16 mouse cellular contexts compared by ENCODE assay signal in the genomic region with DNA sequence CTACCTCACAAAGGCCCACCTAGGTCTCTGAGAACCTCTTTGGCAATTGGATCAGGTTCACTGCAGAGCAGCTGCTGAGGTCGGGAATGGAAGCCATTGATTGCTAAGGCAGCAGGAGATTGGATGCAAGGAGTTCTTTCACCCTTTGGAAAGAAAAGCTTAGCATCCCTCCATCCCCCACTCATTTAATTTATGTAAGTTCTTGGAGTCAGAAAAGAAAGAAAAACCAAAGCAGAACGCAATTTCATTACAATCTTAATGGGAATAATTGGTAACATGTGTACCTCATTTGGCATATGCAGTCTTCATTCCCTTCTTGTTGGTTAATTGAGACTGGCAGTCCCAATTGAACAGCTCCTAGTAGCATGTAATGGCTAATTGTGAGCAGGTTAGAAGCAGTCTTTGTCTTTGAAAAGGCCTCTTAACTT.
DNase-seq lines count a peak whose midpoint lies in the region; ATAC-seq and TF ChIP-seq lines count a peak whose summit lies in the region.
"Had no signal": no experiment of that assay in that cellular context is flagged by ENCODE, and none has a peak within 500 bp of the region (broad histone marks: within the 10 kb centered on the region; RNA-seq: fewer than 3 reads in every experiment).

No protein-coding gene starts in this region.

- DNase-seq in embryo, embryonic 10.5 days (ENCODE audit: low spot score) = peak; percentile 52
- DNase-seq in limb, embryonic 14.5 days (ENCODE audit: low spot score) = peak; percentile 48
- DNase-seq in spleen, postnatal 14 days (ENCODE audit: low spot score in 2 of 2) = no peak
- DNase-seq in layer of hippocampus, adult 8-10 months (ENCODE audit: low spot score in 2 of 2) = no peak
- DNase-seq: cerebellum, postnatal 10 days; gastrocnemius, postnatal 14 days; lung, adult 2 months; right cerebral cortex, adult 18-20 months had no signal

- no peak overlapping the region for H3K9ac ChIP-seq in embryonic facial prominence, embryonic 12.5 days
- no peak overlapping the region for H3K9ac ChIP-seq in forebrain, embryonic 15.5 days (replicated peaks)
- no peak overlapping the region for H3K9ac ChIP-seq in limb, embryonic 14.5 days (ENCODE audit: low read depth, low read length, severe bottlenecking)
- no peak overlapping the region for H3K9ac ChIP-seq in intestine, embryonic 15.5 days
- H3K9ac ChIP-seq: hindbrain, embryonic 12.5 days had no signal

- TF ChIP-seq POLR2A in limb, embryonic 14.5 days (IDR thresholded peaks at IDR 0.05; ENCODE audit: borderline replicate concordance, extremely low read depth, insufficient read depth, insufficient read length) = no peak

- H3K36me3 ChIP-seq in embryonic facial prominence, embryonic 12.5 days = no peaks in the 10 kb centered on the region
- no peaks in the 10 kb centered on the region for H3K36me3 ChIP-seq in forebrain, embryonic 15.5 days
- H3K36me3 ChIP-seq in limb, embryonic 14.5 days (ENCODE audit: control insufficient read depth, insufficient read depth, low read length) = no peaks in the 10 kb centered on the region
- H3K36me3 ChIP-seq in intestine, embryonic 15.5 days = no peaks in the 10 kb centered on the region
- H3K36me3 ChIP-seq: hindbrain, embryonic 12.5 days had no signal

- H3K27me3 ChIP-seq in embryonic facial prominence, embryonic 12.5 days = no peaks in the 10 kb centered on the region
- H3K27me3 ChIP-seq in forebrain, embryonic 15.5 days = peaks cover 5% of the 10 kb centered on the region; the same call in 1 of the 2 replicates
- H3K27me3 ChIP-seq in limb, embryonic 14.5 days (ENCODE audit: control insufficient read depth, insufficient read depth, low read length) = no peaks in the 10 kb centered on the region
- H3K27me3 ChIP-seq in intestine, embryonic 15.5 days (replicated peaks) = no peaks in the 10 kb centered on the region
- H3K27me3 ChIP-seq: hindbrain, embryonic 12.5 days had no signal

- no peak overlapping the region for H3K4me2 ChIP-seq in embryonic facial prominence, embryonic 12.5 days (replicated peaks)
- H3K4me2 ChIP-seq in forebrain, embryonic 15.5 days (replicated peaks) = no peak overlapping the region
- H3K4me2 ChIP-seq in limb, embryonic 14.5 days (replicated peaks; ENCODE audit: low read depth, low read length, severe bottlenecking) = no peak overlapping the region
- no peak overlapping the region for H3K4me2 ChIP-seq in intestine, embryonic 15.5 days (replicated peaks)
- H3K4me2 ChIP-seq: hindbrain, embryonic 12.5 days; midbrain, embryonic 11.5 days had no signal

- H3K4me1 ChIP-seq in embryonic facial prominence, embryonic 12.5 days = peaks cover 12% of the 10 kb centered on the region; the same call in 1 of the 2 replicates
- peaks cover 3% of the 10 kb centered on the region for H3K4me1 ChIP-seq in forebrain, embryonic 15.5 days
- peaks cover 4% of the 10 kb centered on the region for H3K4me1 ChIP-seq in limb, embryonic 14.5 days (ENCODE audit: control insufficient read depth, insufficient read depth, low read length)
- H3K4me1 ChIP-seq in intestine, embryonic 15.5 days (replicated peaks) = no peaks in the 10 kb centered on the region
- H3K4me1 ChIP-seq: hindbrain, embryonic 12.5 days had no signal

- ATAC-seq in embryonic facial prominence, embryonic 12.5 days (ENCODE audit: insufficient number of reproducible peaks, insufficient read depth, low FRiP score, low TSS enrichment) = peak; percentile 82; the same call in 1 of the 2 replicates
- ATAC-seq in forebrain, embryonic 15.5 days (replicated peaks) = peak; percentile 73
- ATAC-seq in limb, embryonic 14.5 days (ENCODE audit: low FRiP score, low read depth) = no peak
- no peak for ATAC-seq in intestine, embryonic 15.5 days

- peaks cover 5% of the 10 kb centered on the region; the same call in 1 of the 2 replicates for H3K9me3 ChIP-seq in embryonic facial prominence, embryonic 12.5 days
- H3K9me3 ChIP-seq in forebrain, embryonic 15.5 days = no peaks in the 10 kb centered on the region
- H3K9me3 ChIP-seq in limb, embryonic 14.5 days (ENCODE audit: control insufficient read depth, low read length) = no peaks in the 10 kb centered on the region
- no peaks in the 10 kb centered on the region for H3K9me3 ChIP-seq in intestine, embryonic 15.5 days
- H3K9me3 ChIP-seq: hindbrain, embryonic 12.5 days had no signal

- 19% methylated on average over 2 of the region's 2 CpGs for WGBS in embryonic facial prominence, embryonic 12.5 days
- WGBS in forebrain, embryonic 15.5 days = 4% methylated on average over 2 of the region's 2 CpGs
- 31% methylated on average over 2 of the region's 2 CpGs for WGBS in limb, embryonic 14.5 days
- 62% methylated on average over 2 of the region's 2 CpGs for WGBS in intestine, embryonic 15.5 days

- H3K27ac ChIP-seq in embryonic facial prominence, embryonic 12.5 days = 0 out of 2 replicates have a peak overlapping the region, but pooled peaks have one; percentile 30
- no peak overlapping the region for H3K27ac ChIP-seq in forebrain, embryonic 15.5 days (replicated peaks)
- 0 out of 2 replicates have a peak overlapping the region, but pooled peaks have one; percentile 20 for H3K27ac ChIP-seq in limb, embryonic 14.5 days (replicated peaks; ENCODE audit: low read depth, low read length)
- no peak overlapping the region for H3K27ac ChIP-seq in intestine, embryonic 15.5 days
- H3K27ac ChIP-seq: hindbrain, embryonic 12.5 days; macrophage; stomach, postnatal 0 days had no signal

- H3K4me3 ChIP-seq in embryonic facial prominence, embryonic 12.5 days = no peak overlapping the region
- no peak overlapping the region for H3K4me3 ChIP-seq in forebrain, embryonic 15.5 days
- H3K4me3 ChIP-seq in limb, embryonic 14.5 days (replicated peaks; ENCODE audit: low read length) = no peak overlapping the region
- H3K4me3 ChIP-seq in intestine, embryonic 15.5 days (replicated peaks) = no peak overlapping the region
- H3K4me3 ChIP-seq: hindbrain, embryonic 12.5 days; myocyte had no signal

Comparison
In these comparisons a context has a peak if more than half of its experiments do, and no peak if none do; other contexts are left out.
1. DNase-seq: peak in embryo, embryonic 10.5 days (single experiment) and limb, embryonic 14.5 days (single experiment); none in spleen, postnatal 14 days (0 of 2) and layer of hippocampus, adult 8-10 months (0 of 2).
2. ATAC-seq: peak in embryonic facial prominence, embryonic 12.5 days (single experiment) and forebrain, embryonic 15.5 days (single experiment); none in limb, embryonic 14.5 days (single experiment) and intestine, embryonic 15.5 days (single experiment).
3. H3K27ac ChIP-seq: peak in embryonic facial prominence, embryonic 12.5 days (single experiment) and limb, embryonic 14.5 days (single experiment); none in forebrain, embryonic 15.5 days (single experiment) and intestine, embryonic 15.5 days (single experiment).